Mouse (Mus musculus) hindbrain, embryonic 15.5 days (tissue): ENCODE data around the gene Ppdpf. TPM values are rescaled to one million over a fixed set of nuclear protein-coding genes. Genes with fewer than 3 reads are reported as not detected.
"Not testable (repeated sequence)": the region's sequence is repeated elsewhere in the genome, so short reads cannot be mapped to it uniquely, and the experiment has no call there.

ENCODE experiments used
- ATAC-seq: fragments of 200-750 bp; cut with Nextera tagmentation; 2 replicates; pipeline ENCODE4 v1.8.0; 2017; ENCODE audit warnings: low read depth, moderate number of reproducible peaks, moderate TSS enrichment; ENCODE audit not compliant: low FRiP score
- H3K27ac ChIP-seq: fragments of 300-500 bp; sonication (generic); replicated peaks from 2 replicates; pipeline ENCODE4 v1.5.1; 2015; ENCODE audit warnings: mild to moderate bottlenecking, inconsistent platforms
- H3K27me3 ChIP-seq: fragments of 300-500 bp; sonication (generic); 2 replicates; pipeline ENCODE4 v1.6.1; 2015; ENCODE audit warnings: control low read depth, inconsistent platforms
- H3K36me3 ChIP-seq: fragments of 300-500 bp; sonication (generic); 2 replicates; pipeline ENCODE4 v1.6.1; 2015; ENCODE audit warnings: control low read depth, inconsistent platforms
- H3K4me1 ChIP-seq: fragments of 300-500 bp; sonication (generic); replicated peaks from 2 replicates; pipeline ENCODE4 v1.6.1; 2015; ENCODE audit warnings: control low read depth, inconsistent platforms
- H3K4me2 ChIP-seq: fragments of 300-500 bp; sonication (generic); 2 replicates; pipeline ENCODE4 v1.6.1; 2015; ENCODE audit warnings: moderate library complexity, mild to moderate bottlenecking, inconsistent platforms
- H3K4me3 ChIP-seq: fragments of 300-500 bp; sonication (generic); 2 replicates; pipeline ENCODE4 v1.5.1; 2015; ENCODE audit warnings: mild to moderate bottlenecking, inconsistent platforms
- H3K9ac ChIP-seq: fragments of 300-500 bp; sonication (generic); 2 replicates; pipeline ENCODE4 v1.6.1; 2015; ENCODE audit warnings: inconsistent platforms
- H3K9me3 ChIP-seq: fragments of 300-500 bp; sonication (generic); 2 replicates; pipeline ENCODE4 v1.6.1; 2016; ENCODE audit warnings: control low read depth, inconsistent platforms
- WGBS: fragments of 180-500 bp; shearing (Covaris S2); methylation state at CpG from one replicate; pipeline ENCODE4 v1.1.7; 2015; 5-methylcytosine and 5-hydroxymethylcytosine counted together
- polyA plus RNA-seq: library from polyadenylated mRNA; unstranded; fragments of >200 nt; fragmentation: Nextera tagmentation; extraction: Ambion mirVana; gene quantifications from 2 replicates; pipeline ENCODE4 v1.2.1, GENCODE M21; 2015

Ppdpf gene
- polyA plus RNA-seq, 1 experiment from 2014 or later: 410 TPM

DNA sequence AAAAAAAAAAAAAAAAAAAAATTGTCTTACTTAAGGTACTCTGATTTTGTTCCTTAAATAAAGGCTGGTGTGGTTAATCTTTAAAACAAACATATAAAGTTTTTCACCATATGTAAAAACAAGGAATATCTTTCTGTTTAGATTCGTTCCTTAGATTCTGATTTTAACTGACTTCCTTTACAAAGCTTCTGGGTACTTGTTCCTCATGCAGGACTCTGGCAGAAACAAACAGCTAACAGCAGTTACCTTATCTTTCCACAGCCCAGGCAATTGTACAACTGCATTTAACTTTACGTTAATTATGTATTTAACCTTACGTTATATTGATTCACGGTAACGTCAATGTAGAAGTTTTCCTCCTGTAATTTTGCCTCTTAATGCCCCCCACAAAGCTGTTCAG is 20.6 kb upstream of the Ppdpf start:
- no peak for ATAC-seq
- 86% methylated on average over 5 of the region's 5 CpGs for WGBS
- H3K9me3 ChIP-seq: no peaks in the 10 kb centered on the region

GRCm38 (mm10) chr2:181174646-181175045 is 12.4 kb upstream of the Ppdpf start:
- no peaks in the 10 kb centered on the region for H3K4me1 ChIP-seq
- H3K4me2 ChIP-seq: no peak overlapping the region
- no peak overlapping the region for H3K9ac ChIP-seq
- H3K27ac ChIP-seq: no peak overlapping the region
- no peaks in the 10 kb centered on the region for H3K9me3 ChIP-seq
- WGBS: 92% methylated on average over 3 of the region's 3 CpGs
- H3K27me3 ChIP-seq: no peaks in the 10 kb centered on the region
- ATAC-seq: no peak
- H3K36me3 ChIP-seq: no peaks in the 10 kb centered on the region
- no peak overlapping the region for H3K4me3 ChIP-seq

More for the DNA sequence above, 20.6 kb upstream of the Ppdpf start:
- no peak overlapping the region for H3K27ac ChIP-seq
- no peaks in the 10 kb centered on the region for H3K36me3 ChIP-seq
- no peaks in the 10 kb centered on the region for H3K4me1 ChIP-seq
- no peak overlapping the region for H3K4me2 ChIP-seq
- no peak overlapping the region for H3K9ac ChIP-seq
- H3K4me3 ChIP-seq: no peak overlapping the region
- H3K27me3 ChIP-seq: no peaks in the 10 kb centered on the region

DNA sequence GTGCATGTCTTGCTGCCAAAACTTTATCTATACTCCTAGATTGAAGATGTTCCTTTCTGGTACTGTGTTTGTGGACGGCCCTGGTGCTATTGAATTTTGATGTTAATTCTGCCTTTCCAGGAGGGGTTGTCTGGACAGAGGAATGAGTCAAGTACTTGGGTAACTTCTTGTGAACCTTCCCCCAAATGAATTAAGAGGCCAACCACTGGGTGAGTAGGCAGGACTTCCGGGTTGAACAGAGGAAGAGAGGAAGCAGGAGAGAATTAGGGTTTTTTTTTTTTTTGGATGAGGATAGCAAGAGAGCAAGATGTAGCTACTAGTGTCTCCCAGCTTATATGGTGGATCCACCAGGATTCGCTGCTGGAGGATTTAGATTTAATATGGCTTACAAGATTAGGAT is 9.0 kb upstream of the Ppdpf start:
- H3K27ac ChIP-seq: no peak overlapping the region
- no peaks in the 10 kb centered on the region for H3K36me3 ChIP-seq
- no peak for ATAC-seq
- no peak overlapping the region for H3K9ac ChIP-seq
- 72% methylated on average over 3 of the region's 3 CpGs for WGBS
- H3K9me3 ChIP-seq: no peaks in the 10 kb centered on the region
- no peaks in the 10 kb centered on the region for H3K4me1 ChIP-seq
- no peak overlapping the region for H3K4me3 ChIP-seq
- no peak overlapping the region for H3K4me2 ChIP-seq
- no peaks in the 10 kb centered on the region for H3K27me3 ChIP-seq

DNA sequence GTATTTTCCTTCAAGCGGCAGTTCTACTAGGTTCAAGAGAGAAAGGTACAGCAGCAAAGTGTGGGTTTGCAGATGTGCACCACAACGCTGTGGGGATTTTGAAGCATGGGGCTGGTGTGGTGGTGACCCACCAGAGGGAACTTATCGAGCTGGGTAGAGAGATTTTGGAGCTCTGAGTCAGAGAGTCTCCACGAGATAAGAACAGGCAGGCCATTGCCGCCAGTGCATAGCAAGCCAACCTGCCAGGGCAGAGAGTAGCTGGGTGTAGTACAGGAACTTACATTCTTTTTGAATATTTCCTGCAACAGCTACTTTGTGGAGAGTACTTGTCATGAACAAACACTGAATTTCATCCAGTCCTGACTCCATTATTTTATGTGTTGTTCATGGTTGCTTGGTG is 8.6 kb upstream of the Ppdpf start:
- H3K9me3 ChIP-seq: no peaks in the 10 kb centered on the region
- no peaks in the 10 kb centered on the region for H3K27me3 ChIP-seq
- H3K4me2 ChIP-seq: no peak overlapping the region
- no peak for ATAC-seq
- WGBS: 88% methylated on average over 5 of the region's 5 CpGs
- no peak overlapping the region for H3K9ac ChIP-seq
- H3K4me1 ChIP-seq: no peaks in the 10 kb centered on the region
- no peak overlapping the region for H3K27ac ChIP-seq
- H3K36me3 ChIP-seq: no peaks in the 10 kb centered on the region
- no peak overlapping the region for H3K4me3 ChIP-seq

DNA sequence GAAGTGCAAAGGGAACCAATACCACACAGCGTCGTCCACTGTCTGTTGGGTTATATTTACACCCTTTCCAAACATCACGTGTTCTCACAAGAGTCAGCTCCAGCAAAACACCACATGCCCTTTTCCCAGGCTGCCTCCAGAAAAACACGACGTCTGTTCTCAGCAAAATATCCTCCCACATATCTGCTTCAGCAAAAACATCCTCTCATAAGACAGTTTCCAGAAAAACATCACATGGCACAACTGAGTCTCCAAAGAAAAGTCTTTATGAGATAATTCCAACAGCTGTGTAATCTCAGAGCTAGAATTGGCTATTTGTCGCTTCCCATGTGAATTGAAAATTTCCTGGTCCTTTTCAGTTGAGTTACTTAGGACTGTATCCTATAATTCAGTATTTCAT is 6.1 kb upstream of the Ppdpf start:
- Histone ChIP-seq H3K27ac (no peak overlapping the region), H3K27me3 (no peaks in the 10 kb centered on the region), H3K4me3 (no peak overlapping the region), H3K9me3 (no peaks in the 10 kb centered on the region), H3K4me2 (no peak overlapping the region), H3K36me3 (no peaks in the 10 kb centered on the region), H3K4me1 (no peaks in the 10 kb centered on the region), H3K9ac (no peak overlapping the region)
- WGBS: 84% methylated on average over 6 of the region's 6 CpGs
- ATAC-seq: no peak

- peak overlapping the region; percentile 72 for H3K4me3 ChIP-seq
- peaks cover 6% of the 10 kb centered on the region; the same call in 1 of the 2 replicates for H3K36me3 ChIP-seq
- no peaks in the 10 kb centered on the region for H3K9me3 ChIP-seq
- H3K4me1 ChIP-seq: peaks cover 17% of the 10 kb centered on the region
- no peaks in the 10 kb centered on the region for H3K27me3 ChIP-seq
- ATAC-seq: peak; percentile 87
- H3K27ac ChIP-seq: peak overlapping the region; percentile 96
- H3K4me2 ChIP-seq: peak overlapping the region; percentile 69
- peak overlapping the region; percentile 95 for H3K9ac ChIP-seq
- WGBS: 0% methylated on average over 14 of the region's 14 CpGs
Observed at GRCm38 (mm10) chr2:181186635-181187034, 412 bp upstream of the Ppdpf start.

DNA sequence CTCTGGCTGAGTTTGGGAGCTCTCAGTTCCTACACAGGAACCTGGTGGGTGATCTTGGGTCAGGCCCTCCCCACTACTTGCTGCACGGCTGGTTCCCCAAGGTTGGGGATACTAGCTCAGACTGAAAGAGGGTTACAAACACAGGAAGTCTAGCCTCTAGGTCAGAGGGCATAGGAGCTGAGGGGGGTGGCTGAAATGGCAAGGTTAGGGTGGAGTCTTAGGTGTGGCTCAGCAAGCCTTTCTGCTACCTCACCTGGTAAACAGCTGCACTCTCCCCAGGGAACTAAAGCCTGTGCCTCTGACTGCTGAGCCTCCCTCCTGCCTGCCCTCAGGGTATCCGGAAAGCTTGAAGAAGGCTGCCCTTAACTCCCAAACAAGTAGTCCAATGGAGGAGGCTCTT is 1.6 kb downstream of the Ppdpf start:
- H3K4me2 ChIP-seq: peak overlapping the region; percentile 69
- H3K27me3 ChIP-seq: no peaks in the 10 kb centered on the region
- H3K27ac ChIP-seq: 0 out of 2 replicates have a peak overlapping the region, but pooled peaks have one; percentile 96
- H3K9me3 ChIP-seq: no peaks in the 10 kb centered on the region
- ATAC-seq: no peak
- 75% methylated on average over 2 of the region's 2 CpGs for WGBS
- peaks cover 17% of the 10 kb centered on the region for H3K4me1 ChIP-seq
- H3K9ac ChIP-seq: no peak overlapping the region
- peaks cover 6% of the 10 kb centered on the region; the same call in 1 of the 2 replicates for H3K36me3 ChIP-seq
- peak overlapping the region; percentile 72 for H3K4me3 ChIP-seq

- Histone ChIP-seq H3K9ac (no peak overlapping the region), H3K27me3 (no peaks in the 10 kb centered on the region), H3K4me2 (no peak overlapping the region), H3K4me3 (no peak overlapping the region), H3K27ac (no peak overlapping the region), H3K9me3 (no peaks in the 10 kb centered on the region), H3K36me3 (peaks cover 6% of the 10 kb centered on the region; the same call in 1 of the 2 replicates), H3K4me1 (peaks cover 17% of the 10 kb centered on the region)
- ATAC-seq: no peak
- WGBS: 95% methylated on average over 1 of the region's 1 CpGs
Observed at GRCm38 (mm10) chr2:181189321-181189720, 2.3 kb downstream of the Ppdpf start.

DNA sequence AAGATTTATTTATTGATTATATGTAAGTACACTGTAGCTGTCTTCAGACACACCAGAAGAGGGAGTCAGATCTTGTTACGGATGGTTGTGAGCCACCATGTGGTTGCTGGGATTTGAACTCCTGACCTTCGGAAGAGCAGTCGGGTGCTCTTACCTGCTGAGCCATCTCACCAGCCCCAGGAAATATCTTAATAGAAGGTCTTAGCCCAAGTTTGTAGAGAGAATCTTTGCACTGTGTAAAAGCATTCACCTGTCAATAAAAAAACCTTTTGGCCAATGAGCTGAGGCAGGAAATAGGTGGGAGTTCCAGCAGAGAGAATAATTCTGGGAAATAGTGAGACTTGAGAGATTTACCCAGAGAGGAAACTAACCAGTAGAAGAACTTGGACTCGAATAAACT is 4.3 kb downstream of the Ppdpf start:
- H3K4me2 ChIP-seq, H3K4me3 ChIP-seq, H3K27me3 ChIP-seq, H3K9ac ChIP-seq, ATAC-seq, H3K27ac ChIP-seq, H3K9me3 ChIP-seq, H3K36me3 ChIP-seq: not testable (repeated sequence)
- whole genome bisulfite sequencing: 69% methylated on average over 4 of the region's 4 CpGs
- peaks cover 12% of the 10 kb centered on the region for H3K4me1 ChIP-seq

DNA sequence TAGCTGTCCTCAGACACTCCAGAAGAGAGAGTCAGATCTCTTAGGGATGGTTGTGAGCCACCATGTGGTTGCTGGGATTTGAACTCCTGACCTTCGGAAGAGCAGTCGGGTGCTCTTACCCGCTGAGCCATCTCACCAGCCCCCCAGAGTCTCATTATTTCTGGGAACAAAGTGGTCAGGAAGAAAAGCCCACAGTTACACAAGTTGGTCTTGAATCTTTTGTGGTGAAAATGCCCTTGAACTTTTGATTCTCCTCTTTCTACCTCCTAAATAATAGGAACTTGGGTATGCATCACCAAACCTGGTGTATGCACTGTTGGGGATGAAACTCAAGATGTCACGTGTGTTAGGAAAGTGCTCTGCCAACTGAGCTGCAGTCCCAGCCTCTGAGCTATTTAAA is 4.9 kb downstream of the Ppdpf start:
- no peak for ATAC-seq
- H3K4me3 ChIP-seq: no peak overlapping the region
- H3K4me1 ChIP-seq: peaks cover 11% of the 10 kb centered on the region
- H3K36me3 ChIP-seq: peaks cover 6% of the 10 kb centered on the region; the same call in 1 of the 2 replicates
- no peak overlapping the region for H3K27ac ChIP-seq
- H3K9me3 ChIP-seq: no peaks in the 10 kb centered on the region
- no peak overlapping the region for H3K9ac ChIP-seq
- no peak overlapping the region for H3K4me2 ChIP-seq
- H3K27me3 ChIP-seq: no peaks in the 10 kb centered on the region
- WGBS: 62% methylated on average over 4 of the region's 4 CpGs

- Histone ChIP-seq H3K4me2 (no peak overlapping the region), H3K4me3 (no peak overlapping the region), H3K27ac (no peak overlapping the region), H3K27me3 (no peaks in the 10 kb centered on the region), H3K36me3 (peaks cover 6% of the 10 kb centered on the region; the same call in 1 of the 2 replicates), H3K9ac (no peak overlapping the region), H3K9me3 (no peaks in the 10 kb centered on the region), H3K4me1 (peaks cover 9% of the 10 kb centered on the region)
- 76% methylated on average over 3 of the region's 3 CpGs for WGBS
- no peak for ATAC-seq
Observed at GRCm38 (mm10) chr2:181193044-181193443, 6.0 kb downstream of the Ppdpf start.

- Histone ChIP-seq H3K4me2 (no peak overlapping the region), H3K27me3 (no peaks in the 10 kb centered on the region), H3K36me3 (no peaks in the 10 kb centered on the region), H3K4me3 (no peak overlapping the region), H3K9me3 (no peaks in the 10 kb centered on the region), H3K4me1 (no peaks in the 10 kb centered on the region), H3K27ac (no peak overlapping the region), H3K9ac (no peak overlapping the region)
- 90% methylated on average over 4 of the region's 4 CpGs for WGBS
- no peak for ATAC-seq
Observed at GRCm38 (mm10) chr2:181196628-181197300, 9.7 kb downstream of the Ppdpf start.

DNA sequence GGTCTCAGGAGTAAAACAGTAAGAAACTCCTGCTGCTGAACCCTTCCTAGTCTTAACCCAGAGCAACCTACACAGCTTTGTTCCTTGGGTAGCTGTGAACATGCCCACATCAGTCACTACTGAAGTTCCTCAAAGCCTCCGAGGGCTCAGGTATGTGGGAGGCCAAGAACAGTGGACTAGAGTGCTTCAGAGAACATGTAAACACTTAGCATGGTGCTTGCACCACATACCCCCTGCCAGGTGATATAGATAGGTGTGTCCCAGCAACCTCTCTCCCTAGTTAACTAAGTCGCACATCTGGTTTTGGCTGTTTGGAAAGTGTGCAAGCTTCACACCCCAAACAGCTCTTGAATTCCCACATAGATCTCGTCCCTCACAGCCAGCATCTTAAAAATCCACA is 14.6 kb downstream of the Ppdpf start:
- Histone ChIP-seq H3K4me1 (no peaks in the 10 kb centered on the region), H3K9me3 (no peaks in the 10 kb centered on the region), H3K4me2 (no peak overlapping the region), H3K27me3 (no peaks in the 10 kb centered on the region), H3K9ac (no peak overlapping the region), H3K27ac (no peak overlapping the region), H3K4me3 (no peak overlapping the region), H3K36me3 (no peaks in the 10 kb centered on the region)
- WGBS: 80% methylated on average over 3 of the region's 3 CpGs
- ATAC-seq: no peak
